Mouse (Mus musculus): ENCODE measurements around the gene Prkg1.

GRCm38 (mm10) chr19:31703991-31704390, 60.8 kb downstream of the Prkg1 start:
- TF ChIP-seq MAFK (IDR thresholded peaks at IDR 0.05; ENCODE audit: insufficient read depth, low read depth, low read length): no peak
- no peak for TF ChIP-seq HCFC1 (IDR thresholded peaks at IDR 0.05; ENCODE audit: borderline replicate concordance, insufficient read depth, low read length)
- no peak for TF ChIP-seq ZC3H11A (IDR thresholded peaks at IDR 0.05; ENCODE audit: borderline replicate concordance, low read depth, low read length)
- TF ChIP-seq ZNF384 (IDR thresholded peaks at IDR 0.05; ENCODE audit: low read depth, low read length): no peak
- TF ChIP-seq CHD2 (IDR thresholded peaks at IDR 0.05; ENCODE audit: low read depth, low read length): no peak

All from ES-E14 (cell line).